Mouse (Mus musculus) liver, embryonic 14.5 days (tissue): ENCODE results near the gene Dab2ip.

Source experiments
- CTCF ChIP-seq: IDR thresholded peaks from 2 replicates; pipeline ENCODE4 v1.5.1; 2016; ENCODE audit warnings: antibody characterized with exemption, low read depth, control low read depth
- EP300 ChIP-seq: IDR thresholded peaks from 2 replicates; pipeline ENCODE4 v1.6.1; 2016; ENCODE audit warnings: antibody characterized with exemption, low read depth

GRCm38 (mm10) chr2:35546462-35546861 lies 11.6 kb upstream of the Dab2ip start:
- TF ChIP-seq CTCF (no peak), EP300 (no peak)
